Mouse (Mus musculus) neural tube, embryonic 10.5 days (tissue): ENCODE results near the gene Afap1.

Experiments
- DNase-seq: peaks from one replicate; pipeline ENCODE4 v3.0.0-alpha.2; 2017; ENCODE audit warnings: low spot score; ENCODE audit errors: extremely low spot score

Afap1 gene

GRCm38 (mm10) chr5:35893093-35893804 is at the start of gene Afap1:
Gene Afap1 (plus strand): TSS chr5:35893319.
- peak; percentile 99 for DNase-seq

- DNase-seq = no peak
These were observed 41.6 kb upstream of the Afap1 start for GRCm38 (mm10) chr5:35851485-35851884.

- no peak for DNase-seq
These were observed 39.7 kb upstream of the Afap1 start for GRCm38 (mm10) chr5:35853463-35853862.

- DNase-seq = no peak
These were observed 36.9 kb upstream of the Afap1 start for GRCm38 (mm10) chr5:35856245-35856644.

- peak; percentile 86 for DNase-seq
These were observed 35.0 kb upstream of the Afap1 start for GRCm38 (mm10) chr5:35858069-35858468.

GRCm38 (mm10) chr5:35861456-35861855 is 31.7 kb upstream of the Afap1 start:
- no peak for DNase-seq

GRCm38 (mm10) chr5:35869973-35870372 is 23.1 kb upstream of the Afap1 start:
- DNase-seq = no peak

- DNase-seq = peak; percentile 74
These were observed 22.6 kb upstream of the Afap1 start for GRCm38 (mm10) chr5:35870408-35871012.

GRCm38 (mm10) chr5:35873382-35873781 is 19.7 kb upstream of the Afap1 start:
- DNase-seq = no peak

- no peak for DNase-seq
These were observed 16.9 kb upstream of the Afap1 start for GRCm38 (mm10) chr5:35876236-35876635.

GRCm38 (mm10) chr5:35879199-35879598 is 13.9 kb upstream of the Afap1 start:
- no peak for DNase-seq

- no peak for DNase-seq
These were observed 10.7 kb upstream of the Afap1 start for GRCm38 (mm10) chr5:35882391-35882790.

- DNase-seq = peak; percentile 66
These were observed 8.9 kb upstream of the Afap1 start for GRCm38 (mm10) chr5:35884262-35884661.

GRCm38 (mm10) chr5:35884689-35885088 is 8.4 kb upstream of the Afap1 start:
- no peak for DNase-seq

- DNase-seq = no peak
These were observed 4.2 kb upstream of the Afap1 start for GRCm38 (mm10) chr5:35888959-35889358.

GRCm38 (mm10) chr5:35889641-35890040 is 3.5 kb upstream of the Afap1 start:
- no peak for DNase-seq

- no peak for DNase-seq
These were observed 2.0 kb upstream of the Afap1 start for GRCm38 (mm10) chr5:35890985-35891730.

- DNase-seq = no peak
These were observed 756 bp upstream of the Afap1 start for GRCm38 (mm10) chr5:35892363-35892762.

- peak; percentile 74 for DNase-seq
These were observed 714 bp downstream of the Afap1 start for GRCm38 (mm10) chr5:35893805-35894260.

GRCm38 (mm10) chr5:35894295-35895047 is 1.4 kb downstream of the Afap1 start:
- no peak for DNase-seq

GRCm38 (mm10) chr5:35895926-35896325 is 2.8 kb downstream of the Afap1 start:
- no peak for DNase-seq

GRCm38 (mm10) chr5:35896556-35896955 is 3.4 kb downstream of the Afap1 start:
- DNase-seq = no peak
